30 mouse cellular contexts compared by ENCODE assay signal in the genomic region with DNA sequence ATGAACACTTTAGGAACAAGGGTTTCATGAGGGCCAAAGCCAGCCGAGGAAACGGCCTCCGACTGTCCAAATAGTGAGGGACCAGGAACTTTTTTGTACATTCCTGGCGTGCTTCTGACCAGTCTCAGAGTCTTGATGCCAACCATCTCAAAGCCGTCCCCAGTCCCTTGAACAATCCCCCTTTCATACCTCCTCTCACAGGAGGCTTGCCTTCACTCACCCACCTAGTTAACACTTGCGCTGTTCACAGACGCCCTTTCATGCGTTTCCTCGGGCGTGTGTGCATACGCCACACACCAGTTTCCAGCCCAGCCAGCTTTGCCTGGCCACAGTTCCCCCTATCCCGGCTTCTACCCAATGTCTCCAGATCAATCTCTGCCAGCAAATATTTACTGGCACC. TPM values are rescaled to one million over a fixed set of nuclear protein-coding genes. Genes with fewer than 3 reads are reported as not detected.
A peak's percentile ranks its signal among the peaks of the same experiment; 100 is the strongest.
DNase-seq lines count a peak whose midpoint lies in the region; ATAC-seq lines count a peak whose summit lies in the region.
"Had no signal": no experiment of that assay in that cellular context is flagged by ENCODE, and none has a peak within 500 bp of the region (broad histone marks: within the 10 kb centered on the region; RNA-seq: fewer than 3 reads in every experiment).

No protein-coding gene starts in this region.

- H3K4me1 ChIP-seq in embryonic facial prominence, embryonic 13.5 days, result 0 out of 2 replicates have a peak, but pooled peaks cover 2% of the 10 kb centered on the region
- no peaks in the 10 kb centered on the region for H3K4me1 ChIP-seq in embryonic facial prominence, embryonic 10.5 days
- no peaks in the 10 kb centered on the region for H3K4me1 ChIP-seq in lung, embryonic 16.5 days (replicated peaks; ENCODE audit: control insufficient read depth, insufficient read depth, low read length)
- no peaks in the 10 kb centered on the region for H3K4me1 ChIP-seq in limb, embryonic 12.5 days (replicated peaks)
- H3K4me1 ChIP-seq: heart, embryonic 15.5 days; liver, embryonic 12.5 days; neural tube, embryonic 15.5 days had no signal

- 79% methylated on average over 12 of the region's 12 CpGs for WGBS in embryonic facial prominence, embryonic 13.5 days
- 84% methylated on average over 12 of the region's 12 CpGs for WGBS in embryonic facial prominence, embryonic 10.5 days
- WGBS in lung, embryonic 16.5 days, result 57% methylated on average over 12 of the region's 12 CpGs
- 75% methylated on average over 12 of the region's 12 CpGs for WGBS in limb, embryonic 12.5 days

- no peak for ATAC-seq in embryonic facial prominence, embryonic 13.5 days (ENCODE audit: insufficient number of reproducible peaks, insufficient read depth, low FRiP score, low TSS enrichment, low read depth)
- ATAC-seq in lung, embryonic 16.5 days (ENCODE audit: low read depth), result peak; percentile 80
- no peak for ATAC-seq in limb, embryonic 12.5 days (ENCODE audit: insufficient number of reproducible peaks, insufficient read depth, low FRiP score, low TSS enrichment, low read depth)
- ATAC-seq: forebrain, embryonic 16.5 days; intestine, embryonic 16.5 days; liver, embryonic 12.5 days; liver, postnatal 0 days had no signal

- H3K36me3 ChIP-seq in embryonic facial prominence, embryonic 13.5 days, result no peaks in the 10 kb centered on the region
- no peaks in the 10 kb centered on the region for H3K36me3 ChIP-seq in embryonic facial prominence, embryonic 10.5 days (replicated peaks)
- no peaks in the 10 kb centered on the region for H3K36me3 ChIP-seq in lung, embryonic 16.5 days (ENCODE audit: control insufficient read depth, insufficient read depth, low read length)
- H3K36me3 ChIP-seq in limb, embryonic 12.5 days, result no peaks in the 10 kb centered on the region
- H3K36me3 ChIP-seq: heart, embryonic 15.5 days; liver, embryonic 12.5 days; neural tube, embryonic 15.5 days had no signal

- no peak overlapping the region for H3K4me2 ChIP-seq in embryonic facial prominence, embryonic 13.5 days
- no peak overlapping the region for H3K4me2 ChIP-seq in lung, embryonic 16.5 days (ENCODE audit: low read depth, low read length)
- no peak overlapping the region for H3K4me2 ChIP-seq in limb, embryonic 12.5 days
- H3K4me2 ChIP-seq: heart, embryonic 15.5 days; liver, embryonic 12.5 days; neural tube, embryonic 15.5 days had no signal

- H3K27ac ChIP-seq in embryonic facial prominence, embryonic 13.5 days, result peak overlapping the region; percentile 28; the same call in 1 of the 2 replicates
- no peak overlapping the region for H3K27ac ChIP-seq in embryonic facial prominence, embryonic 10.5 days (replicated peaks)
- peak overlapping the region; percentile 84 for H3K27ac ChIP-seq in lung, embryonic 16.5 days (ENCODE audit: low read length)
- H3K27ac ChIP-seq in limb, embryonic 12.5 days, result peak overlapping the region; percentile 88
- H3K27ac ChIP-seq: heart, embryonic 15.5 days; liver, embryonic 12.5 days; neural tube, embryonic 15.5 days had no signal

- no peaks in the 10 kb centered on the region for H3K9me3 ChIP-seq in embryonic facial prominence, embryonic 13.5 days
- no peaks in the 10 kb centered on the region for H3K9me3 ChIP-seq in embryonic facial prominence, embryonic 10.5 days
- no peaks in the 10 kb centered on the region for H3K9me3 ChIP-seq in lung, embryonic 16.5 days (ENCODE audit: control insufficient read depth, low read length)
- no peaks in the 10 kb centered on the region for H3K9me3 ChIP-seq in limb, embryonic 12.5 days
- H3K9me3 ChIP-seq: heart, embryonic 15.5 days; liver, embryonic 12.5 days; neural tube, embryonic 15.5 days had no signal

- no peak for DNase-seq in embryonic facial prominence, embryonic 10.5 days (ENCODE audit: low spot score)
- DNase-seq in lung, postnatal 4 days, result no peak
- no peak for DNase-seq in urinary bladder, adult 2 months (ENCODE audit: low spot score)
- no peak for DNase-seq in layer of hippocampus, adult 8-10 months (ENCODE audit: low spot score in 2 of 2)
- DNase-seq: adrenal gland, adult 8-10 months; cerebellum, adult 2 months; cerebellum, postnatal 14 days; kidney, adult 8-10 months; kidney, postnatal 10 days; liver, postnatal 0 days; midbrain, embryonic 14.5 days; retina, postnatal 1 day; right cerebral cortex, postnatal 14 days; thymus, postnatal 4 days had no signal

- no peak overlapping the region for H3K4me3 ChIP-seq in embryonic facial prominence, embryonic 13.5 days
- H3K4me3 ChIP-seq in embryonic facial prominence, embryonic 10.5 days, result no peak overlapping the region
- H3K4me3 ChIP-seq in lung, embryonic 16.5 days (ENCODE audit: low read length), result no peak overlapping the region
- H3K4me3 ChIP-seq in limb, embryonic 12.5 days (replicated peaks), result no peak overlapping the region
- H3K4me3 ChIP-seq: heart, embryonic 15.5 days; liver, embryonic 12.5 days; neural tube, embryonic 15.5 days had no signal

- no peak overlapping the region for H3K9ac ChIP-seq in embryonic facial prominence, embryonic 13.5 days
- no peak overlapping the region for H3K9ac ChIP-seq in lung, embryonic 16.5 days (ENCODE audit: low read length)
- no peak overlapping the region for H3K9ac ChIP-seq in limb, embryonic 12.5 days (replicated peaks)
- H3K9ac ChIP-seq: heart, embryonic 15.5 days; liver, embryonic 12.5 days; liver, postnatal 0 days; neural tube, embryonic 15.5 days had no signal

- H3K27me3 ChIP-seq in embryonic facial prominence, embryonic 13.5 days, result no peaks in the 10 kb centered on the region
- H3K27me3 ChIP-seq in embryonic facial prominence, embryonic 10.5 days (replicated peaks; ENCODE audit: low read depth, poor library complexity, severe bottlenecking), result no peaks in the 10 kb centered on the region
- no peaks in the 10 kb centered on the region for H3K27me3 ChIP-seq in lung, embryonic 16.5 days (ENCODE audit: control insufficient read depth, insufficient read depth, low read depth, low read length)
- H3K27me3 ChIP-seq in limb, embryonic 12.5 days, result no peaks in the 10 kb centered on the region
- H3K27me3 ChIP-seq: CH12.LX; heart, embryonic 15.5 days; liver, embryonic 12.5 days; neural tube, embryonic 15.5 days had no signal

RNA-seq across cellular contexts. Expression of a gene that starts 17.9 kb away (rescaled TPM):
- 0.69 and 0.98 TPM in 2 replicates for polyA plus RNA-seq in embryonic facial prominence, embryonic 13.5 days (2015; fragmentation: Nextera tagmentation; extraction: Ambion mirVana)
- 0.39 and 0.48 TPM in 2 replicates for polyA plus RNA-seq in embryonic facial prominence, embryonic 10.5 days (2016; fragmentation: Nextera tagmentation; extraction: Ambion mirVana)
- not detected in 2 replicates for polyA plus RNA-seq in lung, embryonic 16.5 days (2015; fragmentation: Nextera tagmentation; extraction: Ambion mirVana)
- polyA plus RNA-seq in limb, embryonic 12.5 days (2016; fragmentation: Nextera tagmentation; extraction: Ambion mirVana), result 0.40 TPM in 1 of 2 replicates, not detected in the other
- polyA plus RNA-seq in urinary bladder, adult 2 months (2012; rRNA removed), result not detected in 2 replicates
- 1 to 10 TPM; 2.2 to 5.2 (median 3.7) TPM for total RNA-seq in layer of hippocampus, adult 8-10 months (2022)
- total RNA-seq: adrenal gland, adult 8-10 months; adrenal gland, postnatal 4 days; CH12.LX; monocyte, adult 5-6 weeks had no signal
- polyA plus RNA-seq: forebrain, embryonic 16.5 days; hindbrain, embryonic 11.5 days; intestine, embryonic 16.5 days; liver, embryonic 12.5 days; liver, postnatal 0 days; neural tube, embryonic 15.5 days; small intestine, adult 2 months; stomach, embryonic 14.5 days; testis, adult 2 months had no signal

RNA-seq across cellular contexts. Expression of a gene that starts 39.2 kb away (rescaled TPM):
- 50.9 and 56.8 TPM in 2 replicates for polyA plus RNA-seq in embryonic facial prominence, embryonic 13.5 days (2015; fragmentation: Nextera tagmentation; extraction: Ambion mirVana)
- polyA plus RNA-seq in embryonic facial prominence, embryonic 10.5 days (2016; fragmentation: Nextera tagmentation; extraction: Ambion mirVana), result 34.2 and 38.1 TPM in 2 replicates
- 91.9 and 96.2 TPM in 2 replicates for polyA plus RNA-seq in lung, embryonic 16.5 days (2015; fragmentation: Nextera tagmentation; extraction: Ambion mirVana)
- polyA plus RNA-seq in limb, embryonic 12.5 days (2016; fragmentation: Nextera tagmentation; extraction: Ambion mirVana), result 51.2 and 52.1 TPM in 2 replicates
- 117 and 121 TPM in 2 replicates for polyA plus RNA-seq in urinary bladder, adult 2 months (2012; rRNA removed)
- 10 to 100 TPM; 91.0 to 95.9 (median 94.9) TPM for total RNA-seq in layer of hippocampus, adult 8-10 months (2022)

RNA-seq across cellular contexts. Expression of a gene that starts 54.6 kb away (rescaled TPM):
- 31.8 and 34.0 TPM in 2 replicates for polyA plus RNA-seq in embryonic facial prominence, embryonic 13.5 days (2015; fragmentation: Nextera tagmentation; extraction: Ambion mirVana)
- polyA plus RNA-seq in embryonic facial prominence, embryonic 10.5 days (2016; fragmentation: Nextera tagmentation; extraction: Ambion mirVana), result 76.4 and 80.4 TPM in 2 replicates
- 31.8 and 36.4 TPM in 2 replicates for polyA plus RNA-seq in lung, embryonic 16.5 days (2015; fragmentation: Nextera tagmentation; extraction: Ambion mirVana)
- 47.8 and 49.2 TPM in 2 replicates for polyA plus RNA-seq in limb, embryonic 12.5 days (2016; fragmentation: Nextera tagmentation; extraction: Ambion mirVana)
- polyA plus RNA-seq in urinary bladder, adult 2 months (2012; rRNA removed), result 1.4 and 1.6 TPM in 2 replicates
- total RNA-seq in layer of hippocampus, adult 8-10 months (2022), result 1 to 10 TPM in 1 of 4 experiments, under 1 TPM in 3; 0.71 to 1.1 (median 0.86) TPM
- total RNA-seq: gastrocnemius, adult 8-10 months had no signal

Comparison
In these comparisons a context has a peak if more than half of its experiments do, and no peak if none do; other contexts are left out.
1. RNA of a gene that starts 54.6 kb away (polyA plus RNA-seq): 76.4 to 80.4 TPM in embryonic facial prominence, embryonic 10.5 days, 47.8 to 49.2 TPM in limb, embryonic 12.5 days, 31.8 to 36.4 TPM in lung, embryonic 16.5 days and 31.8 to 34.0 TPM in embryonic facial prominence, embryonic 13.5 days; 1.4 to 1.6 TPM in urinary bladder, adult 2 months; every median in the first group is over 10 times any median in the second.